Mouse (Mus musculus) kidney, adult 2 months (tissue): Measurements from ENCODE around the gene Gna15. TPM values are rescaled to one million over a fixed set of nuclear protein-coding genes. Genes with fewer than 3 reads are reported as not detected.
A peak's percentile ranks its signal among the peaks of the same experiment; 100 is the strongest.

Experiments
- DNase-seq: peaks from one replicate; pipeline ENCODE4 v3.0.0; 2021
- H3K27ac ChIP-seq: fragments of 200-500 bp; 2 replicates; pipeline ENCODE4 v1.5.1; 2012; ENCODE audit warnings: low read depth, low read length, control low read depth, inconsistent platforms; ENCODE audit not compliant: insufficient read depth
- H3K27me3 ChIP-seq: fragments of 200-500 bp; replicated peaks from 2 replicates; pipeline ENCODE4 v1.6.1; 2012; ENCODE audit warnings: mild to moderate bottlenecking, moderate library complexity, low read length, inconsistent platforms; ENCODE audit not compliant: control insufficient read depth, insufficient read depth
- H3K36me3 ChIP-seq: fragments of 200-500 bp; 2 replicates; pipeline ENCODE4 v1.6.1; 2012; ENCODE audit warnings: mild to moderate bottlenecking, moderate library complexity, low read length, inconsistent platforms; ENCODE audit not compliant: control insufficient read depth, insufficient read depth
- H3K4me1 ChIP-seq: fragments of 200-500 bp; 2 replicates; pipeline ENCODE4 v1.6.1; 2011; ENCODE audit warnings: low read length; ENCODE audit not compliant: control insufficient read depth, insufficient read depth
- H3K4me3 ChIP-seq: fragments of 200-500 bp; 2 replicates; pipeline ENCODE4 v1.5.1; 2011; ENCODE audit warnings: mild to moderate bottlenecking, low read depth, low read length, control low read depth; ENCODE audit not compliant: insufficient read depth
- CTCF ChIP-seq: fragments of 200-500 bp; conservative IDR thresholded peaks from 2 replicates; pipeline ENCODE4 v1.5.1; 2011; ENCODE audit warnings: low read depth, mild to moderate bottlenecking, control low read depth, low read length, moderate library complexity, mixed read lengths; ENCODE audit not compliant: insufficient read depth, insufficient read length
- POLR2A ChIP-seq: fragments of 200-500 bp; IDR thresholded peaks from one replicate; pipeline ENCODE4 v1.6.1; 2011; ENCODE audit warnings: low read depth, low read length, control low read depth
- WGBS: fragments of 180-500 bp; shearing (Covaris S2); methylation state at CpG from one replicate; pipeline ENCODE4 v1.1.7; 2018; 5-methylcytosine and 5-hydroxymethylcytosine counted together
- polyA plus RNA-seq: library from polyadenylated mRNA; depleted of rRNA; stranded (reverse); fragments of >200 nt; gene quantifications from 2 replicates; pipeline ENCODE4 v1.2.3, GENCODE M21; 2012

Gene Gna15
- polyA plus RNA-seq, 1 experiment: 2.1 TPM

- Histone ChIP-seq H3K4me3 (no peak overlapping the region), H3K27me3 (no peaks in the 10 kb centered on the region), H3K27ac (no peak overlapping the region), H3K4me1 (no peaks in the 10 kb centered on the region; the same call in 1 of the 2 replicates), H3K36me3 (no peaks in the 10 kb centered on the region)
- WGBS: 93% methylated on average over 5 of the region's 5 CpGs
- TF ChIP-seq CTCF: peak; percentile 55
- no peak for TF ChIP-seq POLR2A
- no peak for DNase-seq
Observed at GRCm38 (mm10) chr10:81553232-81553631, 29.2 kb upstream of the Gna15 start.

- under 1% methylated on average over 12 of the region's 12 CpGs for WGBS
- Histone ChIP-seq H3K27me3 (no peaks in the 10 kb centered on the region), H3K4me1 (no peaks in the 10 kb centered on the region; the same call in 1 of the 2 replicates), H3K36me3 (no peaks in the 10 kb centered on the region), H3K4me3 (no peak overlapping the region), H3K27ac (no peak overlapping the region)
- TF ChIP-seq POLR2A (no peak), CTCF (peak; percentile 69)
- peak; percentile 96 for DNase-seq
Observed at GRCm38 (mm10) chr10:81551597-81552102, 27.6 kb upstream of the Gna15 start.

GRCm38 (mm10) chr10:81550257-81550656 is 26.2 kb upstream of the Gna15 start:
- peak; percentile 85 for TF ChIP-seq CTCF
- no peak for TF ChIP-seq POLR2A
- 13% methylated on average over 7 of the region's 7 CpGs for WGBS
- Histone ChIP-seq H3K36me3 (no peaks in the 10 kb centered on the region), H3K4me1 (no peaks in the 10 kb centered on the region; the same call in 1 of the 2 replicates), H3K27ac (no peak overlapping the region), H3K27me3 (no peaks in the 10 kb centered on the region), H3K4me3 (no peak overlapping the region)
- DNase-seq: peak; percentile 78

GRCm38 (mm10) chr10:81548944-81549343 is 24.9 kb upstream of the Gna15 start:
- TF ChIP-seq CTCF (no peak), POLR2A (no peak)
- H3K4me3 ChIP-seq: no peak overlapping the region
- H3K27me3 ChIP-seq: no peaks in the 10 kb centered on the region
- no peak for DNase-seq
- 66% methylated on average over 5 of the region's 5 CpGs for WGBS
- H3K4me1 ChIP-seq: peaks cover 3% of the 10 kb centered on the region
- no peak overlapping the region for H3K27ac ChIP-seq
- no peaks in the 10 kb centered on the region for H3K36me3 ChIP-seq

- no peak for DNase-seq
- no peaks in the 10 kb centered on the region for H3K27me3 ChIP-seq
- TF ChIP-seq POLR2A: no peak
- no peak for TF ChIP-seq CTCF
- H3K4me3 ChIP-seq: no peak overlapping the region
- no peak overlapping the region for H3K27ac ChIP-seq
- no peaks in the 10 kb centered on the region for H3K36me3 ChIP-seq
- peaks cover 22% of the 10 kb centered on the region for H3K4me1 ChIP-seq
- 96% methylated on average over 13 of the region's 13 CpGs for WGBS
Observed at GRCm38 (mm10) chr10:81546788-81547571, 23.0 kb upstream of the Gna15 start.

- no peaks in the 10 kb centered on the region for H3K27me3 ChIP-seq
- no peak for DNase-seq
- H3K36me3 ChIP-seq: no peaks in the 10 kb centered on the region
- 85% methylated on average over 5 of the region's 5 CpGs for WGBS
- TF ChIP-seq POLR2A: no peak
- no peak for TF ChIP-seq CTCF
- H3K4me1 ChIP-seq: peaks cover 27% of the 10 kb centered on the region
- no peak overlapping the region for H3K4me3 ChIP-seq
- H3K27ac ChIP-seq: no peak overlapping the region
Observed at GRCm38 (mm10) chr10:81546332-81546731, 22.3 kb upstream of the Gna15 start.

- Histone ChIP-seq H3K4me1 (peaks cover 30% of the 10 kb centered on the region), H3K36me3 (no peaks in the 10 kb centered on the region), H3K4me3 (peak within 1 kb of the TSS; percentile 93), H3K27me3 (no peaks in the 10 kb centered on the region), H3K27ac (peak within 1 kb of the TSS; percentile 84)
- peak; percentile 100 for DNase-seq
- TF ChIP-seq POLR2A: no peak
- no peak for TF ChIP-seq CTCF
- WGBS: 1% methylated on average over 51 of the region's 59 CpGs
Observed at GRCm38 (mm10) chr10:81545161-81545747, 21.2 kb upstream of the Gna15 start, which contains the start of gene Gna11. TSS of gene Gna11 (minus strand) at chr10:81545190.
